In genomic region chrX:11090432-11090831, GRCm38 (mm10) we compare ENCODE assay signal across 8 mouse cellular contexts.
A peak's percentile ranks its signal among the peaks of the same experiment; 100 is the strongest.
DNase-seq lines count a peak whose midpoint lies in the region; ATAC-seq and TF ChIP-seq lines count a peak whose summit lies in the region.

No protein-coding gene starts in this region.

- TF ChIP-seq POLR2A in heart, adult 2 months (IDR thresholded peaks at IDR 0.05; ENCODE audit: insufficient read depth, low read depth, low read length): no peak
- no peak for TF ChIP-seq POLR2A in bone marrow, adult 2 months (IDR thresholded peaks at IDR 0.05; ENCODE audit: borderline replicate concordance, control insufficient read depth, low read depth, low read length)

- ATAC-seq in heart, embryonic 11.5 days (replicated peaks; ENCODE audit: insufficient number of reproducible peaks, low FRiP score, low TSS enrichment): no peak
- no peak for ATAC-seq in erythroid progenitor cell, adult 5-6 weeks (replicated peaks; ENCODE audit: low FRiP score, poor library complexity, severe bottlenecking)

- H3K4me3 ChIP-seq in heart, adult 2 months: no peak overlapping the region
- no peak overlapping the region for H3K4me3 ChIP-seq in heart, embryonic 11.5 days (ENCODE audit: low read depth, low read length)
- H3K4me3 ChIP-seq in bone marrow, adult 2 months (replicated peaks; ENCODE audit: control insufficient read depth, low read depth, low read length): no peak overlapping the region

- H3K79me2 ChIP-seq in heart, adult 2 months (replicated peaks; ENCODE audit: control insufficient read depth, insufficient read depth, low read length): no peaks in the 10 kb centered on the region

- no peak overlapping the region for H3K9ac ChIP-seq in heart, adult 2 months (ENCODE audit: low read depth, low read length)
- no peak overlapping the region for H3K9ac ChIP-seq in heart, embryonic 11.5 days (ENCODE audit: low read depth, low read length)

- DNase-seq in heart, adult 2 months: peak; percentile 34 to 35
- DNase-seq in 416B (ENCODE audit: low read depth): peak; percentile 6
- DNase-seq in forelimb bud, embryonic 11.5 days (ENCODE audit: low read depth, low spot score): peak; percentile 44
- DNase-seq in kidney, postnatal 4 days: peak; percentile 68 to 69
- peak; percentile 56 for DNase-seq in mesoderm, embryonic 11.5 days (ENCODE audit: low read depth, low spot score)

- no peak for TF ChIP-seq EP300 in heart, adult 2 months (IDR thresholded peaks at IDR 0.05; ENCODE audit: insufficient read depth, low read depth, low read length)

- intact Hi-C loops in heart, adult 2 months (cut with DNase I): no loop called here

- no peak overlapping the region for H3K4me2 ChIP-seq in heart, embryonic 11.5 days

- H3K27me3 ChIP-seq in heart, adult 2 months (ENCODE audit: control insufficient read depth, insufficient read depth, low read length): no peaks in the 10 kb centered on the region
- H3K27me3 ChIP-seq in heart, embryonic 11.5 days (ENCODE audit: control insufficient read depth, insufficient read depth, low read length): no peaks in the 10 kb centered on the region

- peak; percentile 56 for TF ChIP-seq CTCF in heart, adult 2 months (IDR thresholded peaks at IDR 0.05)
- peak; percentile 41; the same call in 1 of the 2 replicates for TF ChIP-seq CTCF in bone marrow, adult 2 months (IDR thresholded peaks at IDR 0.05; ENCODE audit: control insufficient read depth, insufficient read depth, low read length)

- H3K27ac ChIP-seq in heart, adult 2 months: no peak overlapping the region
- no peak overlapping the region for H3K27ac ChIP-seq in heart, embryonic 11.5 days (ENCODE audit: low read depth, low read length)
- H3K27ac ChIP-seq in bone marrow, adult 2 months (ENCODE audit: control insufficient read depth, insufficient read depth, low read depth, low read length, poor library complexity): no peak overlapping the region

- H3K36me3 ChIP-seq in heart, adult 2 months (ENCODE audit: control insufficient read depth, insufficient read depth, low read length): no peaks in the 10 kb centered on the region
- no peaks in the 10 kb centered on the region for H3K36me3 ChIP-seq in heart, embryonic 11.5 days (ENCODE audit: control insufficient read depth, insufficient read depth, low read length)

- H3K9me3 ChIP-seq in heart, embryonic 11.5 days (replicated peaks; ENCODE audit: control insufficient read depth, low read length): no peaks in the 10 kb centered on the region

- H3K4me1 ChIP-seq in heart, adult 2 months (ENCODE audit: control insufficient read depth, insufficient read depth, low read length): no peaks in the 10 kb centered on the region
- no peaks in the 10 kb centered on the region for H3K4me1 ChIP-seq in heart, embryonic 11.5 days (ENCODE audit: control insufficient read depth, insufficient read depth, low read length)
- H3K4me1 ChIP-seq in bone marrow, adult 2 months (ENCODE audit: control insufficient read depth, insufficient read depth, low read length): no peaks in the 10 kb centered on the region

- 40% methylated on average over 7 of the region's 7 CpGs for WGBS in heart, adult 2 months
- WGBS in heart, embryonic 11.5 days (ENCODE audit: insufficient replicate concordance): 27% methylated on average over 7 of the region's 7 CpGs
- 35% methylated on average over 7 of the region's 7 CpGs for WGBS in bone marrow, adult 2 months

Comparison
In these comparisons a context has a peak if more than half of its experiments do, and no peak if none do; other contexts are left out.
1. DNase-seq: peak in every context shown above with its lines; median percentile 68 in kidney, postnatal 4 days; 56 in mesoderm, embryonic 11.5 days; 44 in forelimb bud, embryonic 11.5 days; 34 in heart, adult 2 months; 6 in 416B.